Mouse (Mus musculus) spleen, postnatal 4 days (tissue): ENCODE measurements around the gene Omp.

Experiments used
- DNase-seq, 2 experiments: peaks; one replicate each; pipeline ENCODE4 v3.0.0; 2022; ENCODE audit warnings: low spot score in 2 of 2

Omp gene

DNA sequence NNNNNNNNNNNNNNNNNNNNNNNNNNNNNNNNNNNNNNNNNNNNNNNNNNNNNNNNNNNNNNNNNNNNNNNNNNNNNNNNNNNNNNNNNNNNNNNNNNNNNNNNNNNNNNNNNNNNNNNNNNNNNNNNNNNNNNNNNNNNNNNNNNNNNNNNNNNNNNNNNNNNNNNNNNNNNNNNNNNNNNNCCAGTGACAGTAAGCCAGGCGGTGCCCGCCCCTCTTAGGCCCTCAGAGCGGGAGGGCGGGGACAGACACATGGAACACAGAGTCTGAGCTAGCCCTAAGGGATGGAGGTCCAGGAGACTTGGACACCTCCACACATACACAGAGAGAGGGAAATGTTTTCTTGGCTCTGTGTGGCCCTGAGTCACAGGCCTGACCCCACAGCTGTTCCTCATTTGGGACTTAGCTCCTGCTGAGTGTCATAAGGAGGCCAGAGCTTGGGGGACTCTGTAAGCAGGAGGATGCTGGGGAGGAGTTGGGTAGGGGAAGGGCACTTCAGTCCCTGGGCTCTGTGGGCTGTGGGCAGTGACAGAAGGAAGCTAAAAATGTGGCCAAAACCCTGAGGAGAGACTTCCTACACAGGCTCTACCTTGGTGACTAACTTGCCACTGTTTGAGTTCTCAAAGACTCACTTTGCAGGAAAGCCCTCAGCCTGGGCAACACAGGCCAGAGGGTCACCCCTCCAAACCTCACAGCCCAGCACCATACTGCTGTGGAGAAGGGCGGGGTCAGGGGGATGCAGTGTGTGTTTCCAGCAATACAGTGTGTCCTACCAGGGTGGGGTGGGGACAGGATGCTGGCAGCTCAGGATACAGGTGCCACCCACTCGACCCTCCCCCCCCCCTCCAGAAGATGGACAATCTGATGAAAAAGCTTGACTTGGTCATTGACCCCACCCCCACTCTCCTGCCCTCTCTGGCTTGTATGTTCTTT is 26.1 kb upstream of the Omp start:
- DNase-seq = peak; percentile 78 to 82

DNA sequence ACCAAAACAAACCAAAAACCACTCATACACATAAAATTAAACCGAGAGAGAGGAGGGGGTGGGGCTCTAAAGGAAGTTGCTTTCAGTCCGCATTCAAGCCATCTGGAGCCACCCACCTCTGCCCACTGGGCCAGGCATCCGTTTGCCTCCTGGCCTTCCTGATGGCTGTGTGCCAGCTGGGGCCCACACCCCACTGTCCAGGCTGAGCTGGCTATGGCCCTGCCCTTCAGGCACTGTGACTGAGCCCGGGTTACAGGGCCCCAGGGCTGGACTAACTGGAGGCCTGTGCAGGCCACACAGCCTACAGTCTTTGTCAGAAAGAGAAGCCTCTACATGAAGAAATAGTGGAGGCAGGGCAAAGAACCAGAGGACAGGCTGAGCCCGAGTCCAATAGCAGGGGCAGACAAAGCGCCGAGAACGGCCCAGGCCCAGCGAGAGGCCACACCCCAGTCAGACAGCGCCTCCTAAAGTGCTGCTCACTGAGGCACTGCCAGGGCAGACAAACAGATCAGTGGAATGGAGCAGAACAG is 19.8 kb upstream of the Omp start:
- peak; percentile 57 to 78 for DNase-seq

DNA sequence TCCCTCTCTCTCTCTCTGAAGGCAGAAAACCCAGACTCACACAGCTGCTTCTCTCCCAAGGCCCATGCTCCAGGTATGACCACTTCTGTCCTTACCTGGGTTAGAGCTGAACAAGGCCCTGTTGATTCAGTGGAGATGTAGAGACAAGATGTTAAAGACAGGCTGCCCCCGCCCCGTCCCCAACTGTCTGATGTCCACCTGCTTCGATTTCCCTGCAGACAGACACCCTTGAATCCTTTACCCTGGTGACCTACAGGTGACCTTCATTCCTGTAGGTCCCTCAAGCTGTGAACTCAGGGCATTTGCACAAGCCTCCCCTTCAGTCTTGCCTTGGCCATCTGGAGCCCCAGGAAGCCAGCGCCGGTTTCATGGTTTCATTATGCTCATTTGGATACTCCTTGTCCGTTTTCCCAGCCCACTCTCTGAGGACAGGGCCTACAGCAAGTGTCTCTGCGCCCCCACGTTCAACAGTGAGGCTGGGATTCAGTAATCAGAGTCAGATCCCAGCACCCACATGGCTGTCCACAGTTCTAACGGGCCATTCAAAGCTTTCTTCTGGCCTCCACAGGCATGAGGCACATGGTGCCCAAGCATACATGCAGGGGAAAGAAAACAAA is 19.2 kb upstream of the Omp start:
- no peak for DNase-seq

DNA sequence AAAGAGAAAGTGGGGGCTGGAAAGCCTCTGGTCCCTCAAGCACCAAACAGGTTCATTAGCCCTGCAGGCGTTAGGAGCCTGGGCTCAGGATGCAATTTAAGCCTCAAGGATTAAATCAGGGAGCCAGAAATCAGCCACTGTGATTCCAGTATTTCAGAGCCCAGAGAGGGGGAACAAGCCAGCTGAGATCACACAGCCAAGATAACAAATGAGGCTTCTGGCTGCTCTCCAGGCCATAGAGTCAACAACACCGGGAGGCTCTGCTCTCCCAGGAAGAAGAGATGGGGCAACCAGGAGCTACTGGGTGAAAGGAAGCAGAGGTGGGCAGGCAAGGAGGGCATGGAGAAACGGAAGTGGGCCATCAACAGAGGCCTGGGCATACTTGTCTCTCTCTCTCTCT is 18.4 kb upstream of the Omp start:
- no peak for DNase-seq

DNA sequence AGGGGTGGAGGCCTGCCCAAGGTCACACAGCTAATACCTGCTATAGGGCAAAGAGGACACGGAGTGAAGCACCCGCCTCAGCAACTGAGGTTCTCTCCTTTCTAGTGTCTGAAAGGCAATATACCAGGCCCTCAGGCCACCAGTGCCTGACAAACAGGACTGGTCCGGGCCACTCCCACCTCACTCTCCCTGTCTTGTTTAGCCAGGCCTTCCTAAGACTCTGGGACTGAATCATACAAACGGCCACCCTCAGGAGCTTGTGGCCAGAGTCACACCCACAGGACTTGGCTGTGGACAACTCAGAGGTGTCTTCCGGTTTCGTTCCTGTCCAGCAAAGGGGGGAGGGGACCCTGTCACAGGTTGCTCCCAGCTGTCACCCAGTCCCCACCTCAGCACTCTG is 16.9 kb upstream of the Omp start:
- DNase-seq = no peak

DNA sequence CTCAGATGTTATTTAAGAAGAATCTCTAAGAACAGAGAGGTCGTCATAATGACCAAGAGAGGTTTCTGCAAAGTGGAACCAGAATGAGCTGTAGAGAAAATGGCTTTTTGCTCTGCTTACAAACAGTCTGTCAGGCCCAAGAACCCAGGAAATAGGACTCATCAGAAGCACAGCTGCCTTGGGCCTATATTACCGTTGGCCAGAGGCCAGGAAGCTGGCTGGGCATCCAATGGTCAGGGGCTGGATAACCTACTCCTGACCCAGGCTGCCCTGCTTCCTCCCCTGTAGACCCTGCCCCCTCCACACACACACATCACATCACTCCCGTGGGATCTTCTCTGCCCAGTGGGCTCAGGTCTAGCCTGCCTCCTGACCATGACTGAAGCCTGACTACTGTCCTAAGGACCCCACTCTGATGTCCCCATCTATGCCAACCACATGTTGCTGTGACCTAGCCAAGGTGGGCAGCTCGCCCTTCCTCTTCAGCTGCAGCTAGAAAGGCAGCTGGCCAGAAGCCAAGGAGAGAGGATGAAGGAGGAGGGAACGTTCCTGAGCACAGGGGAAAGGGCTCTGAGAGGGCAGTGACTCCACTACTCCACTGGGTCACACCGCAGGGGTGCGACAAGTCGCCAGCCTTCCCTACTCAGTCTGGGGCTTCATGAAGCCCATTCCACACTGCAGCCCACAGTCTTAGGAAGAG is 14.9 kb upstream of the Omp start:
- no peak for DNase-seq

DNA sequence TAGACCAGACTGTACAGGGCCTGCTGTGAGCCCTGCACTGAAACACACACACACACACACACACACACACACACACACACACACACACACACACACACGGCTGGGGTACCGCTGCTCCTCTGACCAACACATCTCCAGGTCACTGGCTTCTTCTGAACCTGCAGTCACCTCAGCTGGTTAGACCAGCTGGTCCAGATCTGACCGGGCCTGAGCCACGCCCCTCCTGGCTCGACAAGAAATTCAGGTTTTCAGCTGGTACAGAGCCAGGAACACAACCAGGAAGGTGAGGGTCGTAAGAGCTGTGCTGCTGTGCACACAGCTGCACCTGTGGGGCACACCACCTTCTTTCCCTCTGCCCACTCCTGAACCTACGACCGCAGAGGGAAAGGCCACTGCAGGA is 13.2 kb upstream of the Omp start:
- DNase-seq = no peak

DNA sequence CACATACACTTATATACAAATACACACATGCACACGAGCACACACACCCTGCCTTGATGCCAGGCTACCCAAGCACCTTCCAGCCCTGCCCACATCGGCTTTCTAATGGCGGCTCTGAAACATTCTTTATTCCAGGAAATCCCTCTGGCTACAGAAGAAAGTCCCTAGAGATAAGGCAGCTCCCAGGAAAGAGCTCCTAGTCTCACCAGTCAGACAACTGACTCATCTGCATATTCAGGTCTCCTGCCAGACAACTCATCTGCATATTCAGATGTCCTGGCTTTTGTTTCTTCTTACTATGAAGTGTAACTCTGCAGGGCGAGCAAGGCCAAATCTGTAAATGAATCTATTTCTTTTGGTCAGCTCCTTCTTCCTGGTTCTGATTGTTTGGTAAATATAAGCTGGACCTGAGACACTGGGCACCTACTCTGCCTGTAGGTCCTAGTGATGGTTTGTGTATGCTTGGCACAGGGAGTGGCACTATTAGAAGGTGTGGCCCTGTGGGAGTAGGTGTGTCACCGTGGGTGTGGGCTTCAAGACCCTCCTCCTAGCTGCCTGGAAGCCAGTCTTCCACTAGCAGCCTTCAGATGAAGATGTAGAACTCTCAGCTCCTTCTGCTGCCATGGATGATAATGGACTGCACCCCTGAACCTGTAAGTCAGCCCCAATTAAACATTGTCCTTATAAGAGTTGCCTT is 12.5 kb upstream of the Omp start:
- no peak for DNase-seq

DNA sequence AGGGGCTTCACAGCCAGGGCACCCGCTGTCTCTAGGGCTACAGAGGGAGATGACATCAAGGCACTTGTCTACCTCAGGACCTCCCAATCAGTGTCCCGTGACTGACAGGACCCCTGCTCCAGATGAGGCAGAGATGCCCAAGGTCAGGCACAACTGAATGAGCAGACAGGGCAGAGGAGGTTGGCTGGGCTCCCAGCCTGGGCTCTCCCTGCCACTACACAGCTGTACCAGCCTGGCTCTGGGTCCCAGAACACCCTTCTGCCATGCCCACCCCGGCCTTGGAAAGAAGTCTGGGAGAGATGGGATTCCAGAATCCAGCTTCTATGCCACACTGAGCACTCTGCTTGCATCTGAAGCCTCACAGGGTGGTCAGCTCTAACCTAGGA is 11.0 kb upstream of the Omp start:
- DNase-seq = no peak

DNA sequence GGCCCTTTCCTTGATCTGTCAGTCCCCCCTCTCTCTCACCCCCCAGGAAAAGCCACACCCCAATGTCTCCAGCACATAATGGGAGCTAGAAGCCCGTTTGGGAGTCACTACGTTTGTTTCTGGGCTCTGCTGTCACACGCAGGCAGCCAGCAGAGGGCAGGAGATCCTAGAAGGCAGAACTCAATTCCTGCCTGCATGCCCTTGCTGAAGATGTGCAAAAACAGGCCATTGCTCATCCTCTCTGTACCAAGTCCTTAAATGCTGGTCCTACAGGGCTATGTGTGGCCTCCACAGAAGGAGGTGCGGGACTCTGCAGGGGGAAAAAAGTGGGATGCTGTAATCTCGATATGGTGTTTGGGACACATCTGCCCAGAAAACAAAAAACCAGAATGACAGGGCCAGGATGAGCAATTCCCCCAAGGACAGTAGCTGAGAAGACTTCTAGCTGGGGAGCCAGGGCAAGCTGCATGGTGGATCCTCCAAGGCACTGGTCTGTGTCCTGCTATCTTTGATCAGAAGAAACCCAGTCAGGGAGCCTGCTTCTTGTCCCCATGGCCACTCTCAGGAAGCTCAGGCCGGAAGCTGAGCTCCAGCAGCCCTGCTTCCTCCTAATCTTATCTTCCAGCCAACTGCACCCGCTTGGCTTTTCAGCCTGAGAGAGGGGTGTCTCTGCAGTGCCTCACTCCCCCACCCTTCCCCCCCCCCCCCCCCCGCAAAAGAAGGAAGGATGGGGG is 10.4 kb upstream of the Omp start:
- peak; percentile 64 to 81 for DNase-seq

DNA sequence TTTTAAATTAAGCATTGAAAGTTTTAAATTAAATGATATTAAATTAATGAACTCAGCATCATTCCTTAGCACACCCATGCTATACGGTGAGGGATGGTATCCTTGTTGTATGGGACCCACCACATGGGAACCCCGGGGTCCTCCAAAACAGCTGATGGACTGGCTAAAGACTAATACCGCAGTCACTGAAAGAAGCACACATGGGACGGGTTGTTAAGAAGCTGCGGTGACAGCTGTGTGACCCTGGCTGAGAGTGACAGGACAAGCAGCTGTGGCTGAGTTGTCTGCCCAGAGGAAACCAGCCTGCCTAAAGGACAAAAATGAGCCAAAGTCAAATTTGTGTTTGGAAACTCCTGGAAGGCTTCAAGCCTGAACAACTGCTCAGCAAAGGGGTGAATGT is 8.6 kb upstream of the Omp start:
- no peak for DNase-seq

DNA sequence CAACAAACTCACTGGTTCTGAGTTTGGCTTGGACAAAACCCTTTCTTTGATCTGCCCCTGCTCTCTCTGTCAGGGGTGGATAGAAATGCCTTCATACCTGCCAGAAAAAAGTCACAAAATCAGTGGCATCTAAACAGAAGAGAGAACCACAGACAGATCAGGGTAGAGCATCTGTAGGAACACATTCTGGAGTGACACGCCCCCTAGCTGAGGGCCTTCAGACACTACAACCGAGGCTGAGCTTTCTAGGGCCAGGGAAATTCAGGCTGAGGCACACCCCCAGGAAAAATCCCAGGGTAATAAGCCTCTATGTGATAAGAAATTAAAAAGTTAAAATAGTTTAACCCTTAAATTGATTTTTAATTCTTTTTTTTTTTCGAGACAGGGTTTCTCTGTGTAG is 8.0 kb upstream of the Omp start:
- no peak for DNase-seq

DNA sequence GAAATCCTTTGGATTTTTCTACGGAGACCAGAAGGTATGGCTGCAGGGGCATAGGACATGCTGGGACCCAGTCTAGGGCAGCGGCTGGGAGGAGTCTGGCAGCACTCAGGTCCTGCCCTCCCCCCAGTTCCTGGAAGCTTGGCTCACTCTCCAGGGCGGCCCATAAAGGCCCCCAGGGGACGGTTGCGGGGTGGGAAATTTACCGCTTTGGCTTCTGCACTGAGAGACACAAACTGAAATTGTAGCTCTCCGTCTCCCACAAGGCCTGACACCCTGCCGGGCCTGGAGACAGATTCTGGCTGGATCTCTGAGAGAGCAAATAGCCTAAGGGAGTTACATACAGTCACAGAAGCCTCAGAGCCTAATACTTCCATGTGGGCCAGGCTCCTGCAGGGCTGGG is 7.1 kb upstream of the Omp start:
- no peak for DNase-seq

DNA sequence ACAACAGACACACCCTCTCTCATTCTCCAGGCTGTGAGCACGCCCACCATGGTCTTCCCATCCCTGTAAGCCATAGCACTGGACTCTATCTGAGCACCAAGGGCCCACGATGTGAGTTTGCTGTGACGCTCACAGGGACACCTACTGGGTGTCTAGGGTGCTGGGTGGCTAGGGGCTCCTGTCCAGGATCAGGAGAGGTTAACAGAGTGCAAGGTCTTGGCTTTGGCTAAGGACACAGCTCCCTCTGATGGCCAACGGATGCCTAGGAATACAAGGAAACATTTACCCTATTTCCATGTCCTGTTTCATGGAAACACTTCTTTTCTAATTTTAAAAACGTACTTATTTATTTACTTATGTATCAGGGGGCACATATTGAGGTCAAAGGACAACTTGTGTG is 5.2 kb upstream of the Omp start:
- no peak for DNase-seq

DNA sequence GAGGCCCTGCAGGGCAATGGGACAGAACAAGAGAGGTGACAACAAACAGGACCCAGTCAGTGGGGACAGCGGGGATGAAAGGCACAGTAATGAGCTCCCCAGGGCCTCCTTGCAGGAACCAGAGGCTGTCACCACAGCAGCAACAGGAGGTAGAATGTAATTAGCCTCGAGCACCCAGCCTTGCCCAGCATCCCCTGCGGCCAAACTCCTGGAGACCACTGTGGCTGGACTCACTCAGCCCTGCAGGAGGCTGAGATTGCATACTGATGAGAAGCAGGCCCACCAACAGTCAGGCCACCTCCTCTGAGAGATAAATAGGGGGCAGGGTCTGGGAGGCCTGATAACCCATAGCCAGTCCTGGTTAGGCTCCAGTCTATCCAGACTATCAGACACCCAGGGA is 4.5 kb upstream of the Omp start:
- no peak for DNase-seq

DNA sequence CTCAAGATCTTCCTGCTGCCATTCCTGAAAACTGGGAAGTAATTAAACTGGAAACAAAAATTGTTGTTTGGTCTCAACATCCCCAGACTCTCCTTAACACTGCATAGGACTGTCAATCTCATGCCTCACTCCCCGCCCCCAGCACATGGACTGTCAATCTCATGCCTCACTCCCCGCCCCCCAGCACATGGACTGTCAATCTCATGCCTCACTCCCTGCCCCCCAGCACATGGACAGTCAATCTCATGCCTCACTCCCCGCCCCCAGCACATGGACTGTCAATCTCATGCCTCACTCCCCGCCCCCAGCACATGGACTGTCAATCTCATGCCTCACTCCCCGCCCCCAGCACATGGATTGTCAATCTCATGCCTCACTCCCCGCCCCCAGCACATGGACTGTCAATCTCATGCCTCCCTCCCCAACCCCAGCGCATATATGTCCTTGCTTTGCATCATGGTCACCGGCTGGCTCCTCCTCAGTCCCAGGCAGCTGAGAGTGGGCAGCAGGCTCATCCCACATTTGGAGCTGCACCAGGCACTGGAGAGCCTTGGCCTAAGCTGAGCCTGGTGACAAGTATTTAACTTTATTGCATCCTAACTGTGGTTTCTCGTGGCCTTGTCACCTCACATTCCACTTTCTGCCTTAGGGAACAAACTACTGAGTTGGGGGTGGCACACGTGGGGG is 3.6 kb upstream of the Omp start:
- no peak for DNase-seq

DNA sequence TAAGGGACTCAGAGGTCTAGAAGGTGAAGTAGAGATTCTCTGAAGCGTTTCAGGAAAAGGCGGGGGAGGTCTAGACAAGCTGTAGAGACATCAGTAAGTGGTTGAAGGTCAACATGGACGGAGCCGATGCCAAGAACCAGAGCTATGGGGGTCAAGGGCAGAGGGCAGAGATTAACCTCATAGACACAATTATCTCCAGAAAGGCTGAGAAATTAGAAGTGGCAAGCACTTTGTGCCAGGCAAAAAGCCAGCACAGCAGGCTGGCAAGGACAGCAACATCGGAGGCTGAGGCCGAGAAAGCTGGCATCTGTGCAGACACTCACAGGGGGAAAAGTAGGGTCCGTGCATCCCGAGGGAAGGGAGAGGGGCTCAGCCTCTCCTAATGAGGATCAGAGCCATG is 2.5 kb upstream of the Omp start:
- DNase-seq = no peak

DNA sequence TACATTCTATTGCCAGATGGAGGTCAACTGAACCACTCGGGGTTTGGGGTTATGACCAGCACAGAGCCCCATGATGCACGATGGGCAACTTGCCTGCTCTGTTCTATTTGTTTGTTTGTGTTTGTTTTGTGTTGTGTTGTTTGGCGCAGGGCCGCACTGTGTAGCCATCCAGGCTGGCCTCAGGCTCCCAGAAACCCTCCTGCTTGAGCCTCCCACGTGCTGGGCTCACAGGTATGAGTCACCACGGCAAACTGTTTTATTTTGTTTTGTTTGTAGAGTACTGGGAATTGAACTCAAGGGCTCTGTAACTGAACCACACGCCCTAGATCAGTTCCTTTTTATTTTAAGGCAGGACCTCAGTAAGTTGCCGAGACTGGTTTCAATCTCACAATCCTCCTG is 1.1 kb upstream of the Omp start:
- DNase-seq = no peak

DNA sequence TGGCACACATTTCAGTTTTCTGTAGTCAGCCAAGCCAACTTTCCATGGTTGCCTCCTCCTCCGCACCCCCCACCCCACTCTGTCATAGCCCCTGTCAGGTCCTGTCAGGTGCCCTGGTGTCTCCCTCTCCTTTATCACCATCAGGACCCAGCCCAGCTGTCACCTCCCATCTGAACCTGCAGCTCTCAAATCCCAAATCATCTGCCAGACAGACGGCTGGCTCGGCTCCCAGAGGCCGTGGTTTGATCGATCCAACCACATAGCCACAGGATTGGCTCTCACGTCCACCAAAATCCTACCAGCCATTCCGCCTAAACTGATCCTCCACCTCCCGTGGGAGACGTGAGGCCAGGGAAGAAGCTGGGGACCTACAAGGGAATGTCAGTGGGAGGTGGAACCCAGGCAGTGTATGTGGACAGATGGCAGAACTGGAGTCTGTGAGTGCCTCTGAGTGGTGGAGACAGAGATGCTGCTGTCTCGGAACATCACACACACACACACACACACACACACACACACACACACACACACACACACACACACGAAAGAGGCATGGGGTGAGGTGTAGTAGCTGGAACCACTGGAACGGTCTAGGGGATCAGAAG is 642 bp upstream of the Omp start:
- no peak for DNase-seq

DNA sequence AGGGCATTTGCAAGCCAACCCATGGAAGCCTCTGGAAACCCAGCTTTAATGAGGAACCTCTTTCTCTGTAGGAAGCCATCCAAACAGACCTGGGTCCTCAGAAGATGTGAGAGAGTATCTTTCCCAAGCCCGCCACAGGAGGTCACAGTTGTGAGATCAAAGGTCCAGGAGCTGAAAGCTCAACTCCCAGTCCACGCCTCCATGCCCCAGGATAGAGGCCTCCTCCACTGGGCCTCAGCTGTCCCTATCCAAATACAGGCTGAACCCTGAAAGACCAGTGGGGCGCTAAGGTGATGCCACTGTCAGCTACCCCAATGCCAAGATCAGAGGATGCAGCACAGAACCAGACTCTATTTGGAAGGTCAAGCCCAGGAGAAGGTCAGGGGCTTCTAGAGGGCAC is 2.7 kb downstream of the Omp start:
- DNase-seq = no peak
